Mouse (Mus musculus): Measurements from ENCODE around the gene Nol10.

DNA sequence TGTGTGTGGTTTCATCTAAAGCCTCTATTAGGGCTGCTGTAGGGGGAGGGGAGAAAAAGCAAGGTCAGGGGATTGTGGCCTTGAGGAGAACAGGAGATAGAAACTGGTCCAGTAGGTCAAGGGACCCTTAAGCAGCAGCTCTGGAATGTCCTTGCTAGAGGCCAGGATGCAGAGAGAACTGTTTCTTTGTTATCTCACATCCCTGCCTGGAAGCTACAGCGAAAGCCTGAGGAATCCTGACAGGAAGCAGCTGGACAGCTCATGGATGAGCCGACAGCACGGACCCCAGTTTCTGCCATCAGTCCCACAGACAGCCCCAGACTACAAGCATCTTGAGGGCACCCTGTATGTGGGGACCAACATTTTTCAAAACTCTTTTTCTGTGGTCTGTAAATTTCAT is 120.1 kb downstream of the Nol10 start:
- TF ChIP-seq CTCF (IDR thresholded peaks at IDR 0.05; ENCODE audit: low read depth) (no peak), EP300 (optimal IDR thresholded peaks at IDR 0.05) (no peak)

Data from stomach, postnatal 0 days (tissue).